Mouse (Mus musculus) forebrain, embryonic 11.5 days (tissue): ENCODE measurements at regions not wholly inside any gene's neighbourhood (a gene's known extent, or its start where the extent isn't known, plus 50 kb on each side); places are given as distances from the start of the nearest gene placed in this dataset.

Source experiments
- ATAC-seq: fragments of 200-750 bp; cut with Nextera tagmentation; replicated peaks from 2 replicates; pipeline ENCODE4 v1.8.0; 2017; ENCODE audit warnings: moderate TSS enrichment; ENCODE audit not compliant: low FRiP score
- DNase-seq: peaks from one replicate; pipeline ENCODE4 v3.0.0-alpha.2; 2017; ENCODE audit warnings: low spot score
- H3K27ac ChIP-seq: fragments of 300-500 bp; sonication (generic); 2 replicates; pipeline ENCODE4 v1.5.1; 2014; ENCODE audit warnings: low read depth, low read length
- H3K27me3 ChIP-seq: fragments of 300-500 bp; sonication (generic); 2 replicates; pipeline ENCODE4 v1.6.1; 2014; ENCODE audit warnings: mild to moderate bottlenecking, low read length, mixed read lengths; ENCODE audit not compliant: control insufficient read depth, insufficient read depth
- H3K36me3 ChIP-seq: fragments of 300-500 bp; sonication (generic); 2 replicates; pipeline ENCODE4 v1.6.1; 2014; ENCODE audit warnings: mild to moderate bottlenecking, low read length, moderate library complexity, mixed read lengths; ENCODE audit not compliant: control insufficient read depth, insufficient read depth
- H3K4me1 ChIP-seq: fragments of 300-500 bp; sonication (generic); replicated peaks from 2 replicates; pipeline ENCODE4 v1.6.1; 2014; ENCODE audit warnings: low read length, mixed read lengths; ENCODE audit not compliant: control insufficient read depth, insufficient read depth
- H3K4me2 ChIP-seq: fragments of 300-500 bp; sonication (generic); 2 replicates; pipeline ENCODE4 v1.6.1; 2014; ENCODE audit warnings: low read depth, mild to moderate bottlenecking, low read length, moderate library complexity, mixed read lengths; ENCODE audit not compliant: severe bottlenecking
- H3K4me3 ChIP-seq: fragments of 300-500 bp; sonication (generic); 2 replicates; pipeline ENCODE4 v1.5.1; 2014; ENCODE audit warnings: low read depth, low read length
- H3K9ac ChIP-seq: fragments of 300-500 bp; sonication (generic); 2 replicates; pipeline ENCODE4 v1.6.1; 2014; ENCODE audit warnings: low read length
- H3K9me3 ChIP-seq: fragments of 300-500 bp; sonication (generic); 2 replicates; pipeline ENCODE4 v1.6.1; 2016; ENCODE audit warnings: low read length, mixed read lengths; ENCODE audit not compliant: control insufficient read depth
- WGBS: fragments of 180-500 bp; shearing (Covaris S2); extraction: QIAGEN DNeasy Blood & Tissue Kit; methylation state at CpG from one replicate; pipeline ENCODE4 v1.1.7; 2014; 5-methylcytosine and 5-hydroxymethylcytosine counted together

- H3K4me2 ChIP-seq, result no peak overlapping the region
- H3K9ac ChIP-seq, result no peak overlapping the region
- no peaks in the 10 kb centered on the region for H3K4me1 ChIP-seq
- no peaks in the 10 kb centered on the region for H3K9me3 ChIP-seq
- no peaks in the 10 kb centered on the region for H3K27me3 ChIP-seq
- H3K27ac ChIP-seq, result no peak overlapping the region
- H3K36me3 ChIP-seq, result no peaks in the 10 kb centered on the region
- DNase-seq (no peak), ATAC-seq (no peak)
- 85% methylated on average over 3 of the region's 3 CpGs for WGBS
- H3K4me3 ChIP-seq, result no peak overlapping the region
These were observed 221.0 kb downstream of the Gm5447 start for GRCm38 (mm10) chr13:31194971-31195370.

GRCm38 (mm10) chr13:31196546-31196945, 222.5 kb downstream of the Gm5447 start:
- H3K4me2 ChIP-seq, result no peak overlapping the region
- no peaks in the 10 kb centered on the region for H3K4me1 ChIP-seq
- no peak overlapping the region for H3K4me3 ChIP-seq
- H3K27ac ChIP-seq, result no peak overlapping the region
- DNase-seq (no peak), ATAC-seq (no peak)
- H3K9ac ChIP-seq, result no peak overlapping the region
- no peaks in the 10 kb centered on the region for H3K9me3 ChIP-seq
- 72% methylated on average over 2 of the region's 2 CpGs for WGBS
- no peaks in the 10 kb centered on the region for H3K27me3 ChIP-seq
- H3K36me3 ChIP-seq, result no peaks in the 10 kb centered on the region

GRCm38 (mm10) chr13:31197593-31197992, 223.6 kb downstream of the Gm5447 start:
- Histone ChIP-seq H3K27ac (no peak overlapping the region), H3K9ac (no peak overlapping the region), H3K9me3 (no peaks in the 10 kb centered on the region), H3K4me1 (no peaks in the 10 kb centered on the region), H3K4me3 (no peak overlapping the region), H3K36me3 (no peaks in the 10 kb centered on the region), H3K4me2 (no peak overlapping the region), H3K27me3 (no peaks in the 10 kb centered on the region)
- 79% methylated on average over 2 of the region's 2 CpGs for WGBS
- ATAC-seq (no peak), DNase-seq (no peak)

- no peaks in the 10 kb centered on the region for H3K36me3 ChIP-seq
- no peaks in the 10 kb centered on the region for H3K27me3 ChIP-seq
- DNase-seq (no peak), ATAC-seq (no peak)
- no peak overlapping the region for H3K27ac ChIP-seq
- 91% methylated on average over 1 of the region's 1 CpGs for WGBS
- H3K4me3 ChIP-seq, result no peak overlapping the region
- no peak overlapping the region for H3K4me2 ChIP-seq
- no peak overlapping the region for H3K9ac ChIP-seq
- H3K9me3 ChIP-seq, result no peaks in the 10 kb centered on the region
- H3K4me1 ChIP-seq, result no peaks in the 10 kb centered on the region
These were observed 225.4 kb downstream of the Gm5447 start for GRCm38 (mm10) chr13:31199384-31199783.

GRCm38 (mm10) chr13:31204068-31204467, 230.1 kb downstream of the Gm5447 start:
- Histone ChIP-seq H3K27me3 (no peaks in the 10 kb centered on the region), H3K9ac (no peak overlapping the region), H3K27ac (no peak overlapping the region), H3K4me3 (no peak overlapping the region), H3K9me3 (no peaks in the 10 kb centered on the region), H3K36me3 (no peaks in the 10 kb centered on the region), H3K4me2 (no peak overlapping the region), H3K4me1 (no peaks in the 10 kb centered on the region)
- no peak for DNase-seq
- no peak for ATAC-seq
- WGBS, result 81% methylated on average over 6 of the region's 6 CpGs

GRCm38 (mm10) chr13:31206381-31206780, 232.4 kb downstream of the Gm5447 start:
- 45% methylated on average over 5 of the region's 5 CpGs for WGBS
- Histone ChIP-seq H3K27me3 (no peaks in the 10 kb centered on the region), H3K9me3 (no peaks in the 10 kb centered on the region), H3K4me1 (no peaks in the 10 kb centered on the region), H3K4me2 (no peak overlapping the region), H3K4me3 (no peak overlapping the region), H3K36me3 (no peaks in the 10 kb centered on the region), H3K9ac (no peak overlapping the region), H3K27ac (no peak overlapping the region)
- DNase-seq, result no peak
- no peak for ATAC-seq

- Histone ChIP-seq H3K36me3 (no peaks in the 10 kb centered on the region), H3K4me2 (no peak overlapping the region), H3K4me1 (no peaks in the 10 kb centered on the region), H3K9me3 (no peaks in the 10 kb centered on the region), H3K9ac (no peak overlapping the region), H3K4me3 (no peak overlapping the region), H3K27me3 (no peaks in the 10 kb centered on the region), H3K27ac (no peak overlapping the region)
- no peak for ATAC-seq
- WGBS, result 74% methylated on average over 5 of the region's 5 CpGs
- no peak for DNase-seq
These were observed 233.7 kb downstream of the Gm5447 start for GRCm38 (mm10) chr13:31207709-31208108.

GRCm38 (mm10) chr13:31223016-31223415, 249.0 kb downstream of the Gm5447 start:
- H3K27me3 ChIP-seq, result no peaks in the 10 kb centered on the region
- no peaks in the 10 kb centered on the region for H3K9me3 ChIP-seq
- no peak overlapping the region for H3K4me2 ChIP-seq
- ATAC-seq, result no peak
- no peak overlapping the region for H3K9ac ChIP-seq
- no peak for DNase-seq
- H3K4me1 ChIP-seq, result no peaks in the 10 kb centered on the region
- WGBS, result 79% methylated on average over 2 of the region's 2 CpGs
- no peaks in the 10 kb centered on the region for H3K36me3 ChIP-seq
- no peak overlapping the region for H3K4me3 ChIP-seq
- no peak overlapping the region for H3K27ac ChIP-seq

GRCm38 (mm10) chr13:31240546-31240945, 266.5 kb downstream of the Gm5447 start:
- 91% methylated on average over 6 of the region's 6 CpGs for WGBS
- DNase-seq, result no peak
- H3K36me3 ChIP-seq, result no peaks in the 10 kb centered on the region
- H3K9me3 ChIP-seq, result no peaks in the 10 kb centered on the region
- H3K4me1 ChIP-seq, result no peaks in the 10 kb centered on the region
- H3K27ac ChIP-seq, result no peak overlapping the region
- H3K4me3 ChIP-seq, result no peak overlapping the region
- H3K27me3 ChIP-seq, result no peaks in the 10 kb centered on the region
- H3K4me2 ChIP-seq, result no peak overlapping the region
- ATAC-seq, result no peak
- no peak overlapping the region for H3K9ac ChIP-seq
